Mouse (Mus musculus) mammary gland, adult 2 months (tissue): ENCODE measurements around the gene Obp1a. TPM values are rescaled to one million over a fixed set of nuclear protein-coding genes. Genes with fewer than 3 reads are reported as not detected.

ENCODE experiments used
- polyA plus RNA-seq: library from polyadenylated mRNA; depleted of rRNA; stranded (reverse); fragments of >200 nt; gene quantifications from 2 replicates; pipeline ENCODE4 v1.2.3, GENCODE M21; 2012; ENCODE audit warnings: low replicate concordance; rRNA removed

Gene Obp1a
- polyA plus RNA-seq: not detected in 2 replicates

GRCm38 (mm10) chrX:78091274-78091673 is at the start of gene Obp1a:
TSS of gene Obp1a (minus strand) at chrX:78091374.

GRCm38 (mm10) chrX:78125167-78125566 is 34.0 kb upstream of the Obp1a start, which contains the start of gene Gm5938:
TSS of gene Gm5938 (plus strand) at chrX:78125467.

Other genes with a start within 250 kb of the Obp1a start
- not detected in 2 replicates for gene Pbsn, start 237.8 kb downstream of the Obp1a start, polyA plus RNA-seq
- gene Gm14744, start 226.6 kb downstream of the Obp1a start, polyA plus RNA-seq: not detected in 2 replicates
- gene 5430402E10Rik, start 166.3 kb downstream of the Obp1a start, polyA plus RNA-seq: not detected in 2 replicates
- gene Gm5938, start 34.1 kb upstream of the Obp1a start, polyA plus RNA-seq: not detected in 2 replicates
- not detected in 2 replicates for gene Obp1b, start 95.4 kb upstream of the Obp1a start, polyA plus RNA-seq
- gene Gm14743, start 154.5 kb upstream of the Obp1a start, polyA plus RNA-seq: not detected in 2 replicates